Mouse (Mus musculus) forebrain, postnatal 0 days (tissue): Measurements from ENCODE around the gene Noxo1. TPM values are rescaled to one million over a fixed set of nuclear protein-coding genes. Genes with fewer than 3 reads are reported as not detected.

Experiments
- ATAC-seq: fragments of 200-750 bp; cut with Nextera tagmentation; 2 replicates; pipeline ENCODE4 v1.8.0; 2017; ENCODE audit warnings: mild to moderate bottlenecking, moderate library complexity
- DNase-seq: peaks from one replicate; pipeline ENCODE4 v3.0.0-alpha.2; 2015
- H3K27ac ChIP-seq: fragments of 300-500 bp; sonication (generic); 2 replicates; pipeline ENCODE4 v1.5.1; 2014; ENCODE audit warnings: low read depth, mild to moderate bottlenecking, antibody characterized with exemption, low read length, moderate library complexity, mixed read lengths
- H3K27me3 ChIP-seq: fragments of 300-500 bp; sonication (generic); 2 replicates; pipeline ENCODE4 v1.6.1; 2014; ENCODE audit warnings: mild to moderate bottlenecking, low read length, mixed read lengths; ENCODE audit not compliant: insufficient read depth
- H3K36me3 ChIP-seq: fragments of 300-500 bp; sonication (generic); 2 replicates; pipeline ENCODE4 v1.6.1; 2014; ENCODE audit warnings: mild to moderate bottlenecking, moderate library complexity; ENCODE audit not compliant: insufficient read depth
- H3K4me1 ChIP-seq: fragments of 300-500 bp; sonication (generic); 2 replicates; pipeline ENCODE4 v1.6.1; 2014; ENCODE audit warnings: antibody characterized with exemption; ENCODE audit not compliant: insufficient read depth
- H3K4me2 ChIP-seq: fragments of 300-500 bp; sonication (generic); 2 replicates; pipeline ENCODE4 v1.6.1; 2014; ENCODE audit warnings: low read depth, mild to moderate bottlenecking, moderate library complexity
- H3K4me3 ChIP-seq: fragments of 300-500 bp; sonication (generic); 2 replicates; pipeline ENCODE4 v1.5.1; 2014; ENCODE audit warnings: low read depth, low read length, mixed read lengths
- H3K9ac ChIP-seq: fragments of 300-500 bp; sonication (generic); 2 replicates; pipeline ENCODE4 v1.6.1; 2014; ENCODE audit warnings: mild to moderate bottlenecking
- H3K9me3 ChIP-seq: fragments of 300-500 bp; sonication (generic); 2 replicates; pipeline ENCODE4 v1.6.1; 2016; ENCODE audit warnings: low read length
- CTCF ChIP-seq: sonication (generic); IDR thresholded peaks from 2 replicates; pipeline ENCODE4 v1.5.1; 2016; ENCODE audit warnings: antibody characterized with exemption, control low read depth, low read depth
- WGBS: fragments of 180-500 bp; shearing (Covaris S2); extraction: QIAGEN DNeasy Blood & Tissue Kit; methylation state at CpG from one replicate; pipeline ENCODE4 v1.1.7; 2014; 5-methylcytosine and 5-hydroxymethylcytosine counted together
- polyA plus RNA-seq: library from polyadenylated mRNA; unstranded; fragments of >200 nt; fragmentation: Nextera tagmentation; extraction: Ambion mirVana; gene quantifications from 2 replicates; pipeline ENCODE4 v1.2.1, GENCODE M21; 2015
- total RNA-seq: library from RNA; depleted of rRNA; stranded (reverse); fragments of >200 nt; gene quantifications from 2 replicates; pipeline ENCODE4 v1.2.3, GENCODE M21; 2014; rRNA removed

Gene Noxo1
- total and polyA plus RNA-seq, 2 experiments from 2014 or later, result 2.5 to 4.5 TPM

DNA sequence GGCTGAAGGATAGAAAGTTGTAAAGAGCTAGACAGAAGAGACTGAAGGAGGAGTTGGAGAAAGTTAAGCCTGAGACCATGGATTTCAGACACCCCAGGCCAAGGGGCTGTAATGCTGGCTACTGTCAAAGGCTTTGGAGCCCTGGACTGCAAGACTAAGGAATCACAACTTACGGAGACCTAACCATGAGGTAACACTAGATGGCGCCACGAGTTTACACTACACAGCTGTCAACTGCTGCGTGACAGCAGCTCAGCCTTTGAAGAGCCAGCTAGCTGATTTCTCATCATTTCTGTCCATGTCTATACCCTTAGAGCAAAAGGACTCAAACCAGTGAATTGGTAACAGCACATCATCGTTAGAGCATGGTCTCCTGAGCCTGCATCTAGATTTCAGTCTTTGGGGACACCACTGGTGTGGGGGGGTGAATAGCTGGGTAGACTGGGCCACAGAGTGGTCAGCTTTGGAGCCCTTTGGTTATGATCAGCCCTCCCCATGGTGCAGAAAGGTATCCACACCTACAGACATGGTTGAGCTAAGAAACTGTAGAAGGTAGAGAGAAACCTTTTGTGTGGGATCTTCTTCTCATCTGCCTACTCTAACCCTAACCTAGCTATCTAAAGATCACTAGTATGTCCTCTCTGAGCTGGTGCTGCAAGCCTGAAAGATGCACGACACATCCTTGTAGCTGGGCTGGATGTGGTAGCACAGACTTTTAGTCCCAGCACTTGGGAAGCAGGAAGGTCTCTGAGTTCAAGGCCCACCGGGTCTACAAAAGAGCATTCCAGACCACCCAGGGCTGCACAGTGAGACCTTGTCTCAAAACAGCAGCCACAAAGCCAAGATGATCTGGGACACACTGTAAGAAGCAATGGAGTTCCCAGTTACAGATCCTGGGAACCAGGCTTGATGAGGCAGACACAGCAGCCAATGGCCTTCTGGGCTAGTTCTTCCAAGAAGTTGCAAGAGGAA is 49.8 kb downstream of the Noxo1 start:
- Histone ChIP-seq H3K9ac (no peak overlapping the region), H3K4me3 (no peak overlapping the region), H3K4me2 (no peak overlapping the region), H3K27ac (no peak overlapping the region), H3K36me3 (peaks cover 5% of the 10 kb centered on the region; the same call in 1 of the 2 replicates), H3K9me3 (no peaks in the 10 kb centered on the region), H3K4me1 (no peaks in the 10 kb centered on the region), H3K27me3 (peaks cover 5% of the 10 kb centered on the region)
- peak; percentile 89 for ATAC-seq
- peak; percentile 91 for DNase-seq
- 21% methylated on average over 7 of the region's 7 CpGs for WGBS
- TF ChIP-seq CTCF, result peak; percentile 92

GRCm38 (mm10) chr17:24746986-24747385 is 51.0 kb downstream of the Noxo1 start:
- Histone ChIP-seq H3K36me3 (peaks cover 2% of the 10 kb centered on the region; the same call in 1 of the 2 replicates), H3K4me2 (no peak overlapping the region), H3K4me1 (no peaks in the 10 kb centered on the region), H3K4me3 (no peak overlapping the region), H3K9me3 (no peaks in the 10 kb centered on the region), H3K27ac (no peak overlapping the region), H3K27me3 (peaks cover 5% of the 10 kb centered on the region), H3K9ac (no peak overlapping the region)
- no peak for ATAC-seq
- DNase-seq, result no peak
- WGBS, result 62% methylated on average over 4 of the region's 4 CpGs
- TF ChIP-seq CTCF, result no peak

Other genes starting within 250 kb of the Noxo1 start
Only the 30 nearest of the 32 such genes appear.
- gene Pgp, start 225.8 kb upstream of the Noxo1 start, total RNA-seq, result 37.8 and 39.5 TPM in 2 replicates
- 68.1 and 72.5 TPM in 2 replicates for gene Pgp, start 225.8 kb upstream of the Noxo1 start, polyA plus RNA-seq
- gene Bricd5, start 222.3 kb upstream of the Noxo1 start, total RNA-seq, result 1.2 and 2.0 TPM in 2 replicates
- 1.6 and 4.3 TPM in 2 replicates for gene Bricd5, start 222.3 kb upstream of the Noxo1 start, polyA plus RNA-seq
- gene Mlst8, start 217.2 kb upstream of the Noxo1 start, total RNA-seq, result 36.5 and 45.5 TPM in 2 replicates
- gene Mlst8, start 217.2 kb upstream of the Noxo1 start, polyA plus RNA-seq, result 23.9 and 28.2 TPM in 2 replicates
- gene Caskin1, start 207.6 kb upstream of the Noxo1 start, total RNA-seq, result 90.0 and 113 TPM in 2 replicates
- 14.9 and 25.3 TPM in 2 replicates for gene Caskin1, start 207.6 kb upstream of the Noxo1 start, polyA plus RNA-seq
- 145 and 168 TPM in 2 replicates for gene Traf7, start 168.3 kb upstream of the Noxo1 start, total RNA-seq
- gene Traf7, start 168.3 kb upstream of the Noxo1 start, polyA plus RNA-seq, result 81.4 and 82.0 TPM in 2 replicates
- gene Rab26, start 162.0 kb upstream of the Noxo1 start, total RNA-seq, result 5.0 and 7.1 TPM in 2 replicates
- 10.1 and 12.4 TPM in 2 replicates for gene Rab26, start 162.0 kb upstream of the Noxo1 start, polyA plus RNA-seq
- 48.9 and 58.8 TPM in 2 replicates for gene Pkd1, start 146.4 kb upstream of the Noxo1 start, total RNA-seq
- 4.9 and 8.9 TPM in 2 replicates for gene Pkd1, start 146.4 kb upstream of the Noxo1 start, polyA plus RNA-seq
- gene Tsc2, start 63.6 kb upstream of the Noxo1 start, total RNA-seq, result 81.2 and 92.6 TPM in 2 replicates
- gene Tsc2, start 63.6 kb upstream of the Noxo1 start, polyA plus RNA-seq, result 44.2 and 56.2 TPM in 2 replicates
- 10.1 and 10.2 TPM in 2 replicates for gene Nthl1, start 63.6 kb upstream of the Noxo1 start, total RNA-seq
- gene Nthl1, start 63.6 kb upstream of the Noxo1 start, polyA plus RNA-seq, result 8.6 and 9.8 TPM in 2 replicates
- gene Slc9a3r2, start 45.9 kb upstream of the Noxo1 start, total RNA-seq, result 43.5 and 54.5 TPM in 2 replicates
- gene Slc9a3r2, start 45.9 kb upstream of the Noxo1 start, polyA plus RNA-seq, result 42.0 and 48.3 TPM in 2 replicates
- not detected in 2 replicates for gene Npw, start 37.8 kb upstream of the Noxo1 start, total RNA-seq
- gene Npw, start 37.8 kb upstream of the Noxo1 start, polyA plus RNA-seq, result 0.64 and 0.96 TPM in 2 replicates
- gene Zfp598, start 26.5 kb upstream of the Noxo1 start, total RNA-seq, result 31.2 and 41.5 TPM in 2 replicates
- 14.6 and 15.0 TPM in 2 replicates for gene Zfp598, start 26.5 kb upstream of the Noxo1 start, polyA plus RNA-seq
- 218 and 221 TPM in 2 replicates for gene Syngr3, start 6.3 kb upstream of the Noxo1 start, total RNA-seq
- 255 and 290 TPM in 2 replicates for gene Syngr3, start 6.3 kb upstream of the Noxo1 start, polyA plus RNA-seq
- gene Gfer, start 78 bp upstream of the Noxo1 start, total RNA-seq, result 34.5 and 34.7 TPM in 2 replicates
- gene Gfer, start 78 bp upstream of the Noxo1 start, polyA plus RNA-seq, result 35.4 and 38.0 TPM in 2 replicates
- gene Tbl3, start 11.4 kb downstream of the Noxo1 start, total RNA-seq, result 39.0 and 59.2 TPM in 2 replicates
- gene Tbl3, start 11.4 kb downstream of the Noxo1 start, polyA plus RNA-seq, result 45.7 and 48.0 TPM in 2 replicates
- gene Rnf151, start 21.8 kb downstream of the Noxo1 start, total RNA-seq, result 0.69 TPM in 1 of 2 replicates, not detected in the other
- gene Rnf151, start 21.8 kb downstream of the Noxo1 start, polyA plus RNA-seq, result not detected in 2 replicates
- 2,317 and 3,198 TPM in 2 replicates for gene Rps2, start 21.9 kb downstream of the Noxo1 start, total RNA-seq
- gene Rps2, start 21.9 kb downstream of the Noxo1 start, polyA plus RNA-seq, result 884 and 936 TPM in 2 replicates
- 151 and 199 TPM in 2 replicates for gene Ndufb10, start 28.2 kb downstream of the Noxo1 start, total RNA-seq
- gene Ndufb10, start 28.2 kb downstream of the Noxo1 start, polyA plus RNA-seq, result 312 and 351 TPM in 2 replicates
- gene Rpl3l, start 31.6 kb downstream of the Noxo1 start, total RNA-seq, result not detected in 2 replicates
- 0.34 TPM in 1 of 2 replicates, not detected in the other for gene Rpl3l, start 31.6 kb downstream of the Noxo1 start, polyA plus RNA-seq
- 19.3 and 27.4 TPM in 2 replicates for gene Msrb1, start 40.4 kb downstream of the Noxo1 start, total RNA-seq
- 28.4 and 28.6 TPM in 2 replicates for gene Msrb1, start 40.4 kb downstream of the Noxo1 start, polyA plus RNA-seq
- gene Hs3st6, start 56.8 kb downstream of the Noxo1 start, total RNA-seq, result 0.57 TPM in 1 of 2 replicates, not detected in the other
- gene Hs3st6, start 56.8 kb downstream of the Noxo1 start, polyA plus RNA-seq, result 0.45 and 0.53 TPM in 2 replicates
- gene Meiob, start 108.1 kb downstream of the Noxo1 start, total RNA-seq, result not detected in 2 replicates
- 0.08 and 0.15 TPM in 2 replicates for gene Meiob, start 108.1 kb downstream of the Noxo1 start, polyA plus RNA-seq
- gene Hagh, start 143.9 kb downstream of the Noxo1 start, total RNA-seq, result 62.0 and 62.8 TPM in 2 replicates
- 61.6 and 66.6 TPM in 2 replicates for gene Hagh, start 143.9 kb downstream of the Noxo1 start, polyA plus RNA-seq
- gene Fahd1, start 154.1 kb downstream of the Noxo1 start, total RNA-seq, result 15.1 and 16.6 TPM in 2 replicates
- 13.5 and 15.6 TPM in 2 replicates for gene Fahd1, start 154.1 kb downstream of the Noxo1 start, polyA plus RNA-seq
- 0.48 TPM in 1 of 2 replicates, not detected in the other for gene Igfals, start 169.8 kb downstream of the Noxo1 start, total RNA-seq
- gene Igfals, start 169.8 kb downstream of the Noxo1 start, polyA plus RNA-seq, result 0.18 TPM in 1 of 2 replicates, not detected in the other
- 40.5 and 50.6 TPM in 2 replicates for gene Nubp2, start 190.1 kb downstream of the Noxo1 start, total RNA-seq
- 67.3 and 80.1 TPM in 2 replicates for gene Nubp2, start 190.1 kb downstream of the Noxo1 start, polyA plus RNA-seq
- 75.7 and 91.0 TPM in 2 replicates for gene Spsb3, start 190.4 kb downstream of the Noxo1 start, total RNA-seq
- gene Spsb3, start 190.4 kb downstream of the Noxo1 start, polyA plus RNA-seq, result 89.8 and 97.8 TPM in 2 replicates
- gene Eme2, start 198.9 kb downstream of the Noxo1 start, total RNA-seq, result 35.6 and 36.6 TPM in 2 replicates
- 14.7 and 17.9 TPM in 2 replicates for gene Eme2, start 198.9 kb downstream of the Noxo1 start, polyA plus RNA-seq
- gene Mrps34, start 198.9 kb downstream of the Noxo1 start, total RNA-seq, result 39.5 and 45.5 TPM in 2 replicates
- gene Mrps34, start 198.9 kb downstream of the Noxo1 start, polyA plus RNA-seq, result 128 and 138 TPM in 2 replicates
- 60.1 and 75.7 TPM in 2 replicates for gene Nme3, start 200.3 kb downstream of the Noxo1 start, total RNA-seq
- 74.7 and 81.0 TPM in 2 replicates for gene Nme3, start 200.3 kb downstream of the Noxo1 start, polyA plus RNA-seq